Mouse (Mus musculus) embryonic facial prominence, embryonic 12.5 days (tissue): ENCODE measurements around the gene Mllt3. TPM values are rescaled to one million over a fixed set of nuclear protein-coding genes. Genes with fewer than 3 reads are reported as not detected.
A peak's percentile ranks its signal among the peaks of the same experiment; 100 is the strongest.

Experiments
- ATAC-seq: fragments of 200-750 bp; cut with Nextera tagmentation; 2 replicates; pipeline ENCODE4 v1.8.0; 2017; ENCODE audit not compliant: insufficient number of reproducible peaks, insufficient read depth, low FRiP score, low TSS enrichment
- H3K27ac ChIP-seq: fragments of 300-500 bp; sonication (generic); 2 replicates; pipeline ENCODE4 v1.5.1; 2016; ENCODE audit warnings: mild to moderate bottlenecking
- H3K27me3 ChIP-seq: fragments of 300-500 bp; sonication (generic); 2 replicates; pipeline ENCODE4 v1.6.1; 2016; ENCODE audit warnings: mild to moderate bottlenecking, moderate library complexity
- H3K36me3 ChIP-seq: fragments of 300-500 bp; sonication (generic); 2 replicates; pipeline ENCODE4 v1.6.1; 2016; ENCODE audit warnings: mild to moderate bottlenecking
- H3K4me1 ChIP-seq: fragments of 300-500 bp; sonication (generic); 2 replicates; pipeline ENCODE4 v1.6.1; 2016
- H3K4me2 ChIP-seq: fragments of 300-500 bp; sonication (generic); replicated peaks from 2 replicates; pipeline ENCODE4 v1.6.1; 2016; ENCODE audit warnings: mild to moderate bottlenecking, moderate library complexity
- H3K4me3 ChIP-seq: fragments of 300-500 bp; sonication (generic); 2 replicates; pipeline ENCODE4 v1.5.1; 2016; ENCODE audit warnings: mild to moderate bottlenecking
- H3K9ac ChIP-seq: fragments of 300-500 bp; sonication (generic); 2 replicates; pipeline ENCODE4 v1.6.1; 2016; ENCODE audit warnings: mild to moderate bottlenecking, moderate library complexity
- H3K9me3 ChIP-seq: fragments of 300-500 bp; sonication (generic); 2 replicates; pipeline ENCODE4 v1.6.1; 2016; ENCODE audit warnings: mild to moderate bottlenecking, moderate library complexity
- WGBS: fragments of 180-500 bp; shearing (Covaris S2); methylation state at CpG from one replicate; pipeline ENCODE4 v1.1.7; 2016; 5-methylcytosine and 5-hydroxymethylcytosine counted together
- polyA plus RNA-seq: library from polyadenylated mRNA; unstranded; fragments of >200 nt; fragmentation: Nextera tagmentation; extraction: Ambion mirVana; gene quantifications from 2 replicates; pipeline ENCODE4 v1.2.1, GENCODE M21; 2016

Mllt3 gene
- polyA plus RNA-seq, 1 experiment from 2014 or later: 79.8 TPM

DNA sequence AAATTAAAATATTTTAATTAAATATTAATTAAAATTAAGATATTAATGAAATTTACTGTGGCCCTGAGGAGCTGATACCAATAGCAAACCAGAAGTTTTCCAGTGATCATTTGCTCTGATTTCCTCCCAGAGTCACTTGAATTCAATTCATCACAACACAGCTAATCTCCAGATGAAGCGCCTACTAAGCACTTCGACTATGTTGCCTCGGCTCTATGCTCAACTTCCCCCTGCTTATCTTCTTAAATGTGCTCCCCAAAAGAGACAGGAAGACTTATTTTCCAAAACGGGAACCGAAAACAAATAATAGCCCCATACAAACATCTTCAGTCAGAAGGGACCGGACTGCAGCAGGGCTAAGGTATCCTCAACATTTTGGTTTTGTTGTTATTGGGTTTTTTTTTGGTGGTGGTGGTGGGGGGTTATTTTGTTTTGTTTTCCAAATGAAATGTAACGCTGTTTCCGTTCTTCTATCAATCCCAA is 90.2 kb downstream of the Mllt3 start:
- Histone ChIP-seq H3K4me3 (no peak overlapping the region), H3K9ac (no peak overlapping the region), H3K27me3 (no peaks in the 10 kb centered on the region), H3K36me3 (no peaks in the 10 kb centered on the region), H3K27ac (no peak overlapping the region), H3K4me1 (0 out of 2 replicates have a peak, but pooled peaks cover 9% of the 10 kb centered on the region), H3K4me2 (no peak overlapping the region), H3K9me3 (no peaks in the 10 kb centered on the region)
- 57% methylated on average over 8 of the region's 8 CpGs for WGBS
- ATAC-seq: no peak

DNA sequence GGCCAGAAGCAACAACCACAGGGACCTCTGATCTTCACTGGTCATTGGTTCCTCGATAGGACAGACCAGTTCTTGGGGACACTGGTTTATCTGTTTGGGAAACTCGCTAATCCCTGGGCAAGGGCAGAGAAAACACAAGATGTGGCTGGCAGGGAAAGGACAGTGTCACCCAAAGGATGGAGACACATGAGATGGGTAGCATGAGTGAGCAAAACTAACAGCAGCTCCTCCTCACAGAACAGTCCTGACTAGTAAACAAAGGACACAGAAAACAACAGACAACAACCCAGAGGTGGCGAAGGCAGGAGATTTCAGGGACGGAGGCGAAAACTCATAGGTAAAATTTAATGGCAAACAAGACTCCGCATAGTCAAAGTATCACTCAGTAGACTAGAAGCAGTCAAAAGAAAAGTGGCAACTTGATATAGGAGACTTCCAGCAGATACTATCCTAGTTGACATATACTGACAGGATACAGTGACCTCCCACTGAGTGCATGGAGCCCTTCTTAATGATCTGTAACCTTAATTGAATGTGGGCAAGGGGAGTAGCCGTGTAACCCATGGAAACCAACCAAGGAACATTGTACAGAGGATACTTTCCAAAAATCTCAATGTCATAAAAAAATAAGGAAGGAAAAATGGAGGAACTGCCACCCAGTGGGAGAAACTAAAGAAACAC is 93.5 kb downstream of the Mllt3 start:
- Histone ChIP-seq H3K4me3 (no peak overlapping the region), H3K9ac (no peak overlapping the region), H3K9me3 (no peaks in the 10 kb centered on the region), H3K27ac (no peak overlapping the region), H3K4me1 (peaks cover 16% of the 10 kb centered on the region), H3K27me3 (no peaks in the 10 kb centered on the region), H3K36me3 (no peaks in the 10 kb centered on the region), H3K4me2 (no peak overlapping the region)
- 86% methylated on average over 7 of the region's 7 CpGs for WGBS
- no peak for ATAC-seq

DNA sequence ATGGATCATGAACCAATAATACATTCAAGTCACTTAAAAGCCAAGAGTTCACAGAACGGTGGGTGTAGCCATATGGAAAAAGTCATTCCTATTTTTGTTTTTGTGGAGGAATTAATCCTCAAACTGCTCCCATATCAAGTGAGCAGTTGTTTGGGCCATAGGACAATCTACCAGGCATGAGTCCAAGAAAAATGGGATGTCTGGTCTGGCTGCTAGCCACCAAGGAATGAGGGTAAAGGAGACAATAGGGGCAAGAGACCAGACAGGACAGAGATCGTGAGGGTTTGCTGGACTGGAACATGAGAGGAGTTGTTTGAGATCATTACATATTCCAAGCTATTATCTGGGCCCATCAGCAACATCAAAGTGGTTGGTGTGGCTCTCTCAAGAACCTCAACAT is 96.8 kb downstream of the Mllt3 start:
- Histone ChIP-seq H3K27ac (no peak overlapping the region), H3K4me2 (no peak overlapping the region), H3K9me3 (no peaks in the 10 kb centered on the region), H3K9ac (no peak overlapping the region), H3K4me3 (no peak overlapping the region), H3K27me3 (no peaks in the 10 kb centered on the region), H3K36me3 (no peaks in the 10 kb centered on the region), H3K4me1 (peaks cover 21% of the 10 kb centered on the region)
- WGBS: 78% methylated on average over 2 of the region's 2 CpGs
- no peak for ATAC-seq

DNA sequence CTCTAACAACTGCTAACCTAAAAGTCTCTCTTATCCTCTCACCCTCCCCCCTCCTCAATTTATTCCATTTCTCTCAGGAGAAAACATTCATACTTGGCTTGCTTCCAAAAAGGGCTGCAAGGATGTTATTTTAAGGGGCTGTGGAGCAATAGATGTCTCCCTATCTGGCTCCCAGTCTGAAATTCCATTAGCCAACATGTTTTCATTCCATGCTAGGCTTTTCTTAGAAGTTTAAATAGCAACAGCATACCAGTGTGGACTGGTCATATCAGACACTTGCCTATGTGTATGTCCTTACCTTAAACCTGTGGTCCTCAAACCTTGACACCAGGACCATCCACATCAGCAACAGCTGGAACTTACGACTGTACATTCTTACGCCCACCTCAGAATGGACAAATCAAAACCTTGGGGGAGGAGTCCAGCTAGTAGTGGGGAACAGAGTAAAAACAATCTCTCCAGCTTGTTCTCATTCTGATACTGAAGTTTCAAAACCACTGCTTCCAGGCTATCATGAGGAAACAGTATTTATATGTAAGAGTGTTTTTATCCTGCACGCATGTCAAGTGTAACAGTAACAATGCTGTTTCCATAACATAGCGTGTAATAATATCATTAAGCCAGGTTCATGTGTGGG is 99.3 kb downstream of the Mllt3 start:
- no peak overlapping the region for H3K4me3 ChIP-seq
- H3K27ac ChIP-seq: peak overlapping the region; percentile 57
- 63% methylated on average over 4 of the region's 4 CpGs for WGBS
- H3K4me1 ChIP-seq: peaks cover 33% of the 10 kb centered on the region
- H3K27me3 ChIP-seq: no peaks in the 10 kb centered on the region
- H3K36me3 ChIP-seq: no peaks in the 10 kb centered on the region
- ATAC-seq: 0 out of 2 replicates have a peak, but pooled peaks have one; percentile 17
- no peak overlapping the region for H3K4me2 ChIP-seq
- no peaks in the 10 kb centered on the region for H3K9me3 ChIP-seq
- H3K9ac ChIP-seq: no peak overlapping the region

- H3K4me3 ChIP-seq: no peak overlapping the region
- H3K4me1 ChIP-seq: peaks cover 39% of the 10 kb centered on the region
- no peak for ATAC-seq
- 86% methylated on average over 8 of the region's 8 CpGs for WGBS
- no peak overlapping the region for H3K27ac ChIP-seq
- H3K4me2 ChIP-seq: no peak overlapping the region
- H3K9me3 ChIP-seq: no peaks in the 10 kb centered on the region
- H3K9ac ChIP-seq: no peak overlapping the region
- H3K27me3 ChIP-seq: no peaks in the 10 kb centered on the region
- no peaks in the 10 kb centered on the region for H3K36me3 ChIP-seq
Measured at GRCm38 (mm10) chr4:87930356-87931245, 102.6 kb downstream of the Mllt3 start.

DNA sequence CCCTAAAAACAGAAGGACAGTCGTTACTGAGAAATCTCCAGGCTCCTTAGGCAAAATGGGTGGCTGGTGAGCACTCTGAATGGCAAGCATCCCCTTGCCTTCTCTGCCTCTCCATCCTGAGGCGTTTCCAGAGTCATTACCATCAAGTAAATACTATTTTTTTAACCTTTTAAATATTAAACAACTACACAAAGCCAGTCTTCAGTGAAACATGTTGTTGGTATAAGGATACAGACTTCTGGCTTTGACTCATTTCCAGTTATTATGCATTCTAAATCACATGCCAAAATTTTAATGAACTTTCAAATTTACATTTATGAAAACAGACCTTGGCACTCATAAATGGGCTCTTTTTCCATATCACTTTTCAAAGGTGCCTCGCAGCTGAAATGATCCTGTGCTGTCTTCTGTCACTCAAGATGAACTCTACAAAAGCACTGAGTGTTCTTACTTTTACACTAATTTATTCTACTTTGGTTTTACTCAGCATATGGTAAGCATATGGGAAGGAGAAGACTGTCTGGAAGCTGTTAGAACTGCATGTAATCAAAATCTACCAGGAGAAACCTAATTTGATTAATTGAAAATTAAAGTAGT is 104.5 kb downstream of the Mllt3 start:
- ATAC-seq: no peak
- H3K9me3 ChIP-seq: no peaks in the 10 kb centered on the region
- H3K4me3 ChIP-seq: no peak overlapping the region
- peaks cover 23% of the 10 kb centered on the region for H3K4me1 ChIP-seq
- H3K36me3 ChIP-seq: no peaks in the 10 kb centered on the region
- no peak overlapping the region for H3K4me2 ChIP-seq
- H3K27ac ChIP-seq: peak overlapping the region; percentile 42; the same call in 1 of the 2 replicates
- no peaks in the 10 kb centered on the region for H3K27me3 ChIP-seq
- H3K9ac ChIP-seq: no peak overlapping the region
- 37% methylated on average over 3 of the region's 3 CpGs for WGBS

GRCm38 (mm10) chr4:87927354-87927753 is 105.8 kb downstream of the Mllt3 start:
- Histone ChIP-seq H3K4me3 (no peak overlapping the region), H3K9ac (no peak overlapping the region), H3K4me1 (peaks cover 21% of the 10 kb centered on the region; the same call in 1 of the 2 replicates), H3K36me3 (no peaks in the 10 kb centered on the region), H3K9me3 (no peaks in the 10 kb centered on the region), H3K27me3 (no peaks in the 10 kb centered on the region), H3K27ac (peak overlapping the region; percentile 42), H3K4me2 (no peak overlapping the region)
- no peak for ATAC-seq
- 27% methylated on average over 10 of the region's 10 CpGs for WGBS

GRCm38 (mm10) chr4:87920664-87921063 is 112.5 kb downstream of the Mllt3 start:
- Histone ChIP-seq H3K4me1 (peaks cover 19% of the 10 kb centered on the region), H3K9me3 (no peaks in the 10 kb centered on the region), H3K27ac (no peak overlapping the region), H3K4me2 (no peak overlapping the region), H3K9ac (no peak overlapping the region), H3K4me3 (no peak overlapping the region), H3K27me3 (no peaks in the 10 kb centered on the region), H3K36me3 (no peaks in the 10 kb centered on the region)
- no peak for ATAC-seq
- whole genome bisulfite sequencing: 41% methylated on average over 8 of the region's 8 CpGs

- Histone ChIP-seq H3K4me2 (no peak overlapping the region), H3K27me3 (no peaks in the 10 kb centered on the region), H3K9ac (no peak overlapping the region), H3K4me3 (no peak overlapping the region), H3K36me3 (no peaks in the 10 kb centered on the region), H3K9me3 (no peaks in the 10 kb centered on the region), H3K4me1 (peaks cover 20% of the 10 kb centered on the region; the same call in 1 of the 2 replicates), H3K27ac (no peak overlapping the region)
- WGBS: 63% methylated on average over 6 of the region's 6 CpGs
- no peak for ATAC-seq
Measured at GRCm38 (mm10) chr4:87911172-87911994, 121.8 kb downstream of the Mllt3 start.

DNA sequence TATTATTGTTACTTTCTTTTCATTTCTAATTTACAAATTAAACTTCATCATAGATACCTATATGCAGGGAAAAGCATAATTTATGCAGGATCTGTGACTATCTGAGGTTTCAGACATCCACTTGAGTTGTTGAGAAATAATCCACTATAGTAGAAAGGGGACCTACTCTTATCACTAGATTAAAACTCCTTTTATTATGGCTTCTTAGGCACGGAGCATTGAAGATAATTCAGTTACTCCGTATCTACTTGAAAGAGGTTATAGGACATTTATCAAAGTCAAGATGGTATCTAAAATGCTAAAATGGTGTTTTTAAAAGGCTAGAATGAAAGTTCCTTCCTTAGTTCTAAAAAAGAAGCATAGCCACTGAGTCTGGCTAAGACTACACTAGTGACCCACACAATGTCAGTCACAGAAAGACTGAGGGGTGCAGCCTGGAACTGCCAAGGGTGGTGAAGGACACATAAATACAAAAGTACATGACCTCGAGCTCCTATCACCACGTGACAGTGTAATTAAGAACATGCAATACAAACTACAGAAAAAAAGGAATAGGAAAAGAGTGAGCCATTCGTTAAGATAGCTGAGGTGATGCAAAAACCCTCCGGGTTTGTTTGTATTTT is 127.9 kb downstream of the Mllt3 start:
- Histone ChIP-seq H3K4me1 (peaks cover 6% of the 10 kb centered on the region; the same call in 1 of the 2 replicates), H3K9ac (no peak overlapping the region), H3K27me3 (no peaks in the 10 kb centered on the region), H3K4me2 (no peak overlapping the region), H3K4me3 (no peak overlapping the region), H3K36me3 (no peaks in the 10 kb centered on the region), H3K27ac (no peak overlapping the region), H3K9me3 (no peaks in the 10 kb centered on the region)
- ATAC-seq: no peak
- WGBS: 70% methylated on average over 6 of the region's 6 CpGs
